Mouse (Mus musculus): ENCODE measurements around the gene Dnajb5. TPM values are rescaled to one million over a fixed set of nuclear protein-coding genes. Genes with fewer than 3 reads are reported as not detected.

Gene Dnajb5
- polyA plus RNA-seq, 1 experiment from 2014 or later = 10.3 TPM

GRCm38 (mm10) chr4:42945952-42946351 lies 3.7 kb upstream of the Dnajb5 start:
- 11% methylated on average over 5 of the region's 5 CpGs for WGBS

GRCm38 (mm10) chr4:42946733-42947290 lies 2.8 kb upstream of the Dnajb5 start:
- no peaks in the 10 kb centered on the region for H3K9me3 ChIP-seq
- DNase-seq (ENCODE audit: low spot score) = peak; percentile 42
- no peak overlapping the region for H3K27ac ChIP-seq (replicated peaks)
- H3K4me1 ChIP-seq = peaks cover 44% of the 10 kb centered on the region
- H3K27me3 ChIP-seq (replicated peaks; ENCODE audit: low read depth, poor library complexity, severe bottlenecking) = peaks cover 36% of the 10 kb centered on the region
- no peak overlapping the region for H3K4me3 ChIP-seq
- H3K36me3 ChIP-seq (replicated peaks) = no peaks in the 10 kb centered on the region
- 46% methylated on average over 10 of the region's 10 CpGs for WGBS

More at GRCm38 (mm10) chr4:42945952-42946351, 3.7 kb upstream of the Dnajb5 start:
- Histone ChIP-seq H3K36me3 (replicated peaks) (no peaks in the 10 kb centered on the region), H3K4me1 (peaks cover 35% of the 10 kb centered on the region), H3K9me3 (no peaks in the 10 kb centered on the region), H3K27me3 (replicated peaks; ENCODE audit: low read depth, poor library complexity, severe bottlenecking) (peaks cover 30% of the 10 kb centered on the region), H3K27ac (replicated peaks) (no peak overlapping the region), H3K4me3 (no peak overlapping the region)
- DNase-seq (ENCODE audit: low spot score) = peak; percentile 64

GRCm38 (mm10) chr4:42948527-42948926 lies 1.1 kb upstream of the Dnajb5 start:
- 0 out of 2 replicates have a peak overlapping the region, but pooled peaks have one; percentile 2 for H3K27ac ChIP-seq (replicated peaks)
- H3K9me3 ChIP-seq = no peaks in the 10 kb centered on the region
- peak overlapping the region; percentile 82; the same call in 1 of the 2 replicates for H3K4me3 ChIP-seq
- peaks cover 6% of the 10 kb centered on the region; the same call in 1 of the 2 replicates for H3K36me3 ChIP-seq (replicated peaks)
- peaks cover 61% of the 10 kb centered on the region for H3K4me1 ChIP-seq
- 53% methylated on average over 13 of the region's 13 CpGs for WGBS
- peaks cover 36% of the 10 kb centered on the region for H3K27me3 ChIP-seq (replicated peaks; ENCODE audit: low read depth, poor library complexity, severe bottlenecking)
- no peak for DNase-seq (ENCODE audit: low spot score)

- Histone ChIP-seq H3K36me3 (replicated peaks) (peaks cover 10% of the 10 kb centered on the region; the same call in 1 of the 2 replicates), H3K27ac (replicated peaks) (peak overlapping the region; percentile 51; the same call in 1 of the 2 replicates), H3K9me3 (no peaks in the 10 kb centered on the region), H3K4me3 (peak overlapping the region; percentile 82), H3K4me1 (peaks cover 67% of the 10 kb centered on the region), H3K27me3 (replicated peaks; ENCODE audit: low read depth, poor library complexity, severe bottlenecking) (peaks cover 36% of the 10 kb centered on the region)
- DNase-seq (ENCODE audit: low spot score) = no peak
- WGBS = 14% methylated on average over 14 of the region's 14 CpGs
Observed at GRCm38 (mm10) chr4:42949051-42949675, 451 bp upstream of the Dnajb5 start.

GRCm38 (mm10) chr4:42950065-42950558 lies 498 bp downstream of the Dnajb5 start:
- H3K36me3 ChIP-seq (replicated peaks) = peaks cover 11% of the 10 kb centered on the region; the same call in 1 of the 2 replicates
- peak overlapping the region; percentile 96 for H3K27ac ChIP-seq (replicated peaks)
- peaks cover 36% of the 10 kb centered on the region for H3K27me3 ChIP-seq (replicated peaks; ENCODE audit: low read depth, poor library complexity, severe bottlenecking)
- peak; percentile 93 for DNase-seq (ENCODE audit: low spot score)
- no peaks in the 10 kb centered on the region for H3K9me3 ChIP-seq
- H3K4me3 ChIP-seq = peak overlapping the region; percentile 82
- under 1% methylated on average over 18 of the region's 27 CpGs for WGBS
- peaks cover 71% of the 10 kb centered on the region for H3K4me1 ChIP-seq

- no peaks in the 10 kb centered on the region for H3K9me3 ChIP-seq
- peaks cover 22% of the 10 kb centered on the region for H3K36me3 ChIP-seq (replicated peaks)
- peak overlapping the region; percentile 82 for H3K4me3 ChIP-seq
- H3K27ac ChIP-seq (replicated peaks) = no peak overlapping the region
- peaks cover 31% of the 10 kb centered on the region for H3K27me3 ChIP-seq (replicated peaks; ENCODE audit: low read depth, poor library complexity, severe bottlenecking)
- DNase-seq (ENCODE audit: low spot score) = no peak
- peaks cover 66% of the 10 kb centered on the region for H3K4me1 ChIP-seq
- WGBS = 65% methylated on average over 11 of the region's 11 CpGs
Observed at GRCm38 (mm10) chr4:42951206-42952195, 1.9 kb downstream of the Dnajb5 start.

GRCm38 (mm10) chr4:42952563-42952962 lies 2.9 kb downstream of the Dnajb5 start:
- WGBS = 84% methylated on average over 7 of the region's 7 CpGs
- no peak for DNase-seq (ENCODE audit: low spot score)
- H3K4me1 ChIP-seq = peaks cover 57% of the 10 kb centered on the region
- no peak overlapping the region for H3K4me3 ChIP-seq
- H3K36me3 ChIP-seq (replicated peaks) = peaks cover 33% of the 10 kb centered on the region
- H3K27me3 ChIP-seq (replicated peaks; ENCODE audit: low read depth, poor library complexity, severe bottlenecking) = peaks cover 21% of the 10 kb centered on the region
- H3K9me3 ChIP-seq = no peaks in the 10 kb centered on the region
- H3K27ac ChIP-seq (replicated peaks) = 0 out of 2 replicates have a peak overlapping the region, but pooled peaks have one; percentile 14

GRCm38 (mm10) chr4:42953435-42954094 lies 4.0 kb downstream of the Dnajb5 start:
- no peaks in the 10 kb centered on the region for H3K9me3 ChIP-seq
- peak overlapping the region; percentile 30; the same call in 1 of the 2 replicates for H3K27ac ChIP-seq (replicated peaks)
- peak; percentile 19 for DNase-seq (ENCODE audit: low spot score)
- peaks cover 55% of the 10 kb centered on the region for H3K4me1 ChIP-seq
- H3K27me3 ChIP-seq (replicated peaks; ENCODE audit: low read depth, poor library complexity, severe bottlenecking) = peaks cover 11% of the 10 kb centered on the region
- WGBS = 21% methylated on average over 10 of the region's 10 CpGs
- H3K4me3 ChIP-seq = peak overlapping the region; percentile 18; the same call in 1 of the 2 replicates
- peaks cover 41% of the 10 kb centered on the region for H3K36me3 ChIP-seq (replicated peaks)

- 0 out of 2 replicates have a peak, but pooled peaks cover 6% of the 10 kb centered on the region for H3K27me3 ChIP-seq (replicated peaks; ENCODE audit: low read depth, poor library complexity, severe bottlenecking)
- H3K36me3 ChIP-seq (replicated peaks) = peaks cover 41% of the 10 kb centered on the region
- WGBS = 8% methylated on average over 10 of the region's 10 CpGs
- no peak overlapping the region for H3K4me3 ChIP-seq
- no peak overlapping the region for H3K27ac ChIP-seq (replicated peaks)
- H3K9me3 ChIP-seq = no peaks in the 10 kb centered on the region
- H3K4me1 ChIP-seq = peaks cover 48% of the 10 kb centered on the region
- peak; percentile 80 for DNase-seq (ENCODE audit: low spot score)
Observed at GRCm38 (mm10) chr4:42954297-42954696, 4.7 kb downstream of the Dnajb5 start.

- peaks cover 41% of the 10 kb centered on the region for H3K36me3 ChIP-seq (replicated peaks)
- H3K27ac ChIP-seq (replicated peaks) = no peak overlapping the region
- peaks cover 43% of the 10 kb centered on the region for H3K4me1 ChIP-seq
- no peak for DNase-seq (ENCODE audit: low spot score)
- no peak overlapping the region for H3K4me3 ChIP-seq
- H3K9me3 ChIP-seq = no peaks in the 10 kb centered on the region
- H3K27me3 ChIP-seq (replicated peaks; ENCODE audit: low read depth, poor library complexity, severe bottlenecking) = 0 out of 2 replicates have a peak, but pooled peaks cover 6% of the 10 kb centered on the region
- 91% methylated on average over 3 of the region's 3 CpGs for WGBS
Observed at GRCm38 (mm10) chr4:42955200-42955599, 5.6 kb downstream of the Dnajb5 start.

- no peak for DNase-seq (ENCODE audit: low spot score)
- H3K9me3 ChIP-seq = no peaks in the 10 kb centered on the region
- peaks cover 41% of the 10 kb centered on the region for H3K36me3 ChIP-seq (replicated peaks)
- no peak overlapping the region for H3K27ac ChIP-seq (replicated peaks)
- peaks cover 29% of the 10 kb centered on the region for H3K4me1 ChIP-seq
- WGBS = 95% methylated on average over 17 of the region's 17 CpGs
- H3K4me3 ChIP-seq = no peak overlapping the region
- H3K27me3 ChIP-seq (replicated peaks; ENCODE audit: low read depth, poor library complexity, severe bottlenecking) = 0 out of 2 replicates have a peak, but pooled peaks cover 1% of the 10 kb centered on the region
Observed at GRCm38 (mm10) chr4:42956581-42956980, 7.0 kb downstream of the Dnajb5 start.

Data from embryonic facial prominence, embryonic 10.5 days (tissue).